Mouse (Mus musculus): ENCODE measurements around the gene Rtel1.

Rtel1 gene

GRCm38 (mm10) chr2:181319248-181320102 lies at the start of gene Rtel1:
TSS of gene Rtel1 (plus strand) at chr2:181319739.
- DNase-seq: peak; percentile 87

GRCm38 (mm10) chr2:181272092-181272491 lies 47.4 kb upstream of the Rtel1 start:
- DNase-seq: no peak

DNA sequence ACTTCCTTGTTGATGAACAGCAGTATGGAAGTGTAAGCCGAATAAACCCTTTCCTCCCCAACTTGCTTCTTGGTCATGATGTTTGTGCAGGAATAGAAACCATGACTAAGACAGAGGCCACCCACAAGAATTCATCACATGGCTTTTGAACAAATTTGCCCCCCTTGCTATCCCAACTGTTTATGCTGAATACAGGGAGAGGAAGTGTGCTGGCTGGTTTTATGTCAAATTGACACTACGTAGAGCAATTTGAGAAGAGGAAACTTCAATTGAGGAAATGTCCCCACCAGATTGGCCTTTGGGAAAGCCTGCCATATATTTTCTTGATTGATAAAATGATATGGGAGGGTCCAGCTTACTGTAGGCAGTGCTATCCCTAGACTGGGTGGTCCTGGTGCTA lies 45.7 kb upstream of the Rtel1 start:
- DNase-seq: no peak

GRCm38 (mm10) chr2:181274639-181275038 lies 44.9 kb upstream of the Rtel1 start:
- no peak for DNase-seq

DNA sequence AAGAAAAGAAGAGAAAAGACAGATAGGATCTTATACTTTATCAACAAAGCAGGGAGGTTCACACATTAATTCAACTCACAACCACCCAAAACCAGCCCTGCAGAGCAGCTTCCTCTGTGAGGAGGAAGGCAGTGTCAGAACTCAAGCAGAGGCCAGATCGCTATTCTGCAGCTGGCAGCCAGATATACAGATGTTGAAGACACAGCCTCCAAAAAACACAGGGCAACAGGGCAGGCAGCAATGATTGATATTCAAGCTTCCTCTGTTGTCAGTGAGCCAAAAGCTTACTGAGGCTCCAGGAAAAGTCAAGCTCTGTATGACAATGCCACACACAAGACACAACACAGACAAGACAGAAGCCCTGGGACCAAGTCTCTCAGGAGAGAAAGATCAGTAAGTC lies 42.8 kb upstream of the Rtel1 start:
- no peak for DNase-seq

- no peak for DNase-seq
Measured at GRCm38 (mm10) chr2:181277866-181278265, 41.7 kb upstream of the Rtel1 start.

DNA sequence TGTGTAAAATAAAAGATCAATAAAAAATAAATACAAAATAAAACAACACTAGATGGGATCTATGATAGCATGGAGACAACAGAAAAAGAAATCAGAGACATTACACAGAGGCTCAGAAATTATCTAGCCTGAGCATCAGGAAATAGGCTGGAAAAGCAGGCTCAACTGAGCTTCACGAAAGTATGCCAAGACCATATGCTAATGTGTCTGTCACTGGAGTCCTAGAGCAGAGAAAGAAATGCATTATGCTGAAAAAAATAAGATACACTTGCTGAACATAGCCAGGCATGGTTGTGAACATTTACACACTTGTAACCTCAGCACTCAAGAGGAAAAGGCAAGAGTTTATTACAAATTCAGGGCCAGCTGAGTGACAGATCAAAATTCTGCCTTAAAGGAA lies 39.6 kb upstream of the Rtel1 start:
- DNase-seq: no peak

DNA sequence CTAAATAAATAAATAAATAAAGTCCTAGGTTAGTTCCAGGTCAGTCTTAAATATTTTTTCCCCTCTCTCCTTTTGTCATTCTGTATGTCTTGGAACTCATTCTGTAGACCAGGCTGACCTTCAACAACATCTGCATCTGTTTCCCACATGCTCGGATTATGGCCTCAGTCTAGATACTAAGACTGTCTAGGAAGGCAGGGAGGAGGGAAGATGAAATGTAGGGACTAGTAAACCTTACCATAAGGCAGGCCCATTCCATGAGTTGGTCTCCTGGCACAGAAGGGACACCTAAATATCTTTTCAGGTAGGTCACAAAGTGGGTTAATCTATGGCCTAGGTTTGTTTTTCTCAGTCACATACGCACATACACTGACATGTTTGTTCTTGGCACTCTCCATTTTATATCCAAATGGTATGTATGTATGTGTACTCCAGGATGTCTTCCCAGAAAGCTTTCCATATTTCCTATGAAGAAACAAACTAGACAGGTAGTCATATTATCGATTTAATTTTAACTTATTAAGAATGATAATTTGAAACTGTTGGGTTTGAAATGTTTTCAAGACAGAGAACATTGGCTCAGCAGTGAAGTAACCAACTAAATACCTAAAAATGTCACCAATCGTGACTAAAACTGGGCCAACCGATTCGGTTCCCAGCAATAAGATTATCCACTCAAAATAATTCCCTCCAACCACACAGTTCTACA lies 32.8 kb upstream of the Rtel1 start:
- no peak for DNase-seq

DNA sequence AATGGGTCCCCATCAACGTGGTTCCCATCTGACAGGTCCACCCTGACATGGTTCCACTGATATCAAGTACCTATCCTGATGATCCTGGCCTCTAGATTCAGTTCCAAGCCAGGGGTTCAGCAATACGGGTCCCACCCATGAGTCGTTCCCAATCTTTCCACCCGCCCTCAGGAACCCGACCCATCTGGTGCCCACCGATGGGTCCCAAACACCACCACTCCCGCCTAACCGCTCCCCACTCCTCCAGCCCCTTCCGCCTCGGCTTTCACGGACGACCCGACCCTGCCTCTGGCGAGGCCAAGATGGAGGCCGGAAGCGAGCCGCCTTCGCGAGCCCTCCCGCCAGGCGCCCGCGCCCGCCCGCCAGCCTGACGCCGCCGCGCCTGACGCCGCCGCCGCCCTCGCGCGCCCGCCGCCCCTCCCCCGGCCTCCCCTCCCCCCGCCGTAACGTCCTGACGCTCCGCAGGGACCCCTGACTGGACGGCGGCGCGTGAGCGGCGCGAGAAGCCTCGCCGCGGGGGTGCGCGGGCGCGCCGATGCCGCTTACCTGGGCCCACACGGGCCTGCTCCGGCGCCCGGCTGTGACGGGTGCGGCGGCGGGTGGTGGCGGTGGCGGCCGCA lies 32.1 kb upstream of the Rtel1 start:
- DNase-seq: peak; percentile 91

DNA sequence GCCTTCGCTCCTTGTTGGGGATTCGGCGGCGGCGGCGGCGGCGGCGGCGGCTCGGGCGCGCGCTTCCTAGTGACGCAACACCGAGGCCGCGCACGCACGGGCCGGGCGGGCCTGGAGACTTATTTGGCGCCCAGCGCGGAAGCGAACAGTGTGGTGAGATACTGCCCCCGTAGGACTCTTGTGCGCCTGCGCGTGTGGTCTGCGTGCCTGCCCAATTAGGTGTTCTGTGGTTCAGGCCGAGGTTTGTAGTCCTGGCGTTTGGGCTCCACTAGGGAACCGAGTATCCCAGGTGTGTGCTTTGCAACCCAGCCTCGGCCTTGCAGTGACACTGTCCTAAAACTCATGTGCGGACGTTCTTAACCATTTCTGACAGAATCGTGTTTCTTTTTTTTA lies 31.6 kb upstream of the Rtel1 start, which contains the start of gene Gmeb2:
Gene Gmeb2 (minus strand): TSS at position 78 of the 393 bp plus-strand sequence.
- peak; percentile 93 for DNase-seq

DNA sequence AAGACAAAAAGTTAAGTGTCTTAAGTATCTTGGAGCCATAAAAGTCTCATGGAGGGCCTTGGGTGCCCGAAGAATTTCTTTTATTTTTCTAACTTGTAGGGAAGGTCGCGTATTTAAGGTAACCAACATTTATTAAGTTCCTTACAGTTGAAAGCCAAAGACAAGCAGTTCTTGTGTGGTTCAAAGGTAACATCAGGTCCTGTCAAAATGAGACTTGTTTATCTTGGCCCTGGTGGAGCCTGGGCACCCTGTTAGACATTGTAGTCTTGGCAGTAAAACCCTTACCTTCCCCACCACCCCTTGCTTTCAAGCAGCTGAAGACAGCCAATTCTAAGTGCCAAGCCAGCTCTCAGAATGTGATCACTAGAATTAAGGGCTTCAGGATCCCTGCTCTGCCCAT lies 30.8 kb upstream of the Rtel1 start:
- no peak for DNase-seq

DNA sequence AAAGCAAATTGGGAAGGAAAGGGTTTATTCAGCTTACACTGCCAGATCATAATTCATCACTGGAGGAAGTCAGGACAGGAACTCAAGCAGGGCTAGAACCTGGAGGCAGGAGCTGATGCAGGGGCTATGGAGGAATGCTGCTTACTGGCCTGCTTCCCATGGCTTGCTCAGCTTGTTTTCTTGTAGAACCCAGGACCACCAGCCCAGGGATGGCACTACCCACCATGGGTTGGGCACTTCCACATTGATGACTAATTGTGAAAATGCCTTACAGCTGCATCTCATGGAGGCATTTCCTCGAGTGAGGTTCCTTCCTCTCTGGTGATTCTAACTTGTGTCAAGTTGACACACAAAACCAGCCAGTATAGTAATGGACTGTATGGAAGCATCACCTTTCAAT lies 28.6 kb upstream of the Rtel1 start:
- no peak for DNase-seq

GRCm38 (mm10) chr2:181302041-181302440 lies 17.5 kb upstream of the Rtel1 start:
- DNase-seq: peak; percentile 42

GRCm38 (mm10) chr2:181304944-181305343 lies 14.6 kb upstream of the Rtel1 start:
- no peak for DNase-seq

DNA sequence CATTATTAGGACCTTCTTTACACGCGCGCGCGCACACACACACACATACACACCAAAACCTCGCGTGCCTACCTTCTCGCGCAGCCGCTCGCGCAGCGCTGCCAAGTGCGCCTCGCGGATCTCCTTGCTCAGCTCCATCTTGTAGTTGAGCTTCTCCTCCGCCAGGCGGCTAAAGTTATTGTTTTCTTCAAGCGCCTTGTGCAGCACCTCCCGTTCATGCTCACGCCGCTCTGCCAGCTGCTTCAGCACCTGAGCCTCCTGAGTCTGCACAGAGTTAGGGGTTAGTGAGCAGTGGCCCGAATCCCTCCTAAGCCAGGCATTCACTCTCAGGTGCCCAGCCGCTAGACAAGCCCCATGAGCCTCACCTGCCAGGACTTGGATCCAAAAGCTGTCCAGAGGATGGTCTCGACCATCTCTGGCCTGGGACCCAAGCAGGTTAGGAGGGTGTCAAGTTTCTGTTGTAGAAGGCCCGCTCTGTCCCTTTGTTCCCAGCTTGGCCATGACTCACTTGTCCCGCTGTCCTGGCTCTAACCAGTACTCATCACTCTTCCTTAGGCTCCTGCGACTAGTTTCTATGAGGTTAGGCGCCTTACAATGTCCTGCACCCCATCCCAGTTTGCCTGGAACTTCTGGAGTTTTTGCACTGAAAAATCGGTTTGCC lies 12.3 kb upstream of the Rtel1 start:
- DNase-seq: peak; percentile 74

GRCm38 (mm10) chr2:181312435-181312834 lies 7.1 kb upstream of the Rtel1 start:
- DNase-seq: no peak

DNA sequence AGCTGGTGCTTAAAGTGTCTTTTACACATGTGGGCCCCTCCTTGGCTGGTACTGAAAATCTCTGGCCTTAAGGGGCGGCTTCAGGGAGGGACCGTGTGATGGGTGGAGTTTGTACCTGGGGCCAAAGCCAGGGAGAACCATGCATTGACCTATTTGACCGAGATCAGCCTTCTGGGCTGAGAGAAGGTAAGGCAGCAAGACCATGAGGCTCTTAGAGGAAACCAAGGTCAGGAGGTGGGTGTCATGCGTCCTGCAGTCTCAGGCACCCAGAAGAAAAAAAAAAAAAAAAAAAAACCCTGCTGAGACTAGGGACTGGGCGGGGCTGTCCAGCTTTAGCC lies 6.6 kb upstream of the Rtel1 start:
- DNase-seq: no peak

DNA sequence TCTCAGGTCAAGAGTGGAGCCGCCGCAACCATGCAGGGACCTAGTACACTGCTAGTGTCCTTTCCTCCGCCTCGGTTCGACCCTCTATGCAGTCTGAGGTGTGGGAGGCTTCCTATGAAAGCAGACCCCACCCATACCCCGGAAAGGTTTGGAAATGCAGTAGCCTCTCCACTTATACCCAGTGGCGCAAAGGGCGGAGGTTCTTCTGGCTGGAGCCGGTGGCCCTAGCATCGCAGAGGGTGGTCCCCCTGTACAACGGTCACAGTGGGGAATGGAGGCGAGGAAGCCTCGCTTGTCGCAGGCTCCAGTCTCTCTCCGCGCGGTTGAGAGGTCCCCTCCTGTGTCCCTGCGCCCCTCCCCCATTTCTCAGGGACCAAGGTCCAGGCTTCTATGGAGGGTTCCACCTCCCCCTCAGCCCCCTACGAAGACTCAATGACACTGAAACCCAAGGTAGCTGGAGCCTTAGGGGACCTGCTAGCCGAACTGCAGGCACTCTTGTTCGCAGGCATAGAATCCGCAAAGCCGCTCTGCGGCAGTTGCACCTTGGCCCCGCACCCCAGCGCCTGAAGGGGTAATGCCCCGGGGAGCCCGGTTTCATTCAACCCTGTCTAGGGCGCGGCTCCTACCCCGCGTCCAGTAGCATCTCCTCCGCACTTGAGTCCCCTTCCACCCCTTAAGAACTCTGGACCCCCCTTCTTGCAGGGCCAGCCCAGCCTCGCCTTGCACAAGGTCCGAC lies 6.0 kb upstream of the Rtel1 start:
- DNase-seq: no peak

DNA sequence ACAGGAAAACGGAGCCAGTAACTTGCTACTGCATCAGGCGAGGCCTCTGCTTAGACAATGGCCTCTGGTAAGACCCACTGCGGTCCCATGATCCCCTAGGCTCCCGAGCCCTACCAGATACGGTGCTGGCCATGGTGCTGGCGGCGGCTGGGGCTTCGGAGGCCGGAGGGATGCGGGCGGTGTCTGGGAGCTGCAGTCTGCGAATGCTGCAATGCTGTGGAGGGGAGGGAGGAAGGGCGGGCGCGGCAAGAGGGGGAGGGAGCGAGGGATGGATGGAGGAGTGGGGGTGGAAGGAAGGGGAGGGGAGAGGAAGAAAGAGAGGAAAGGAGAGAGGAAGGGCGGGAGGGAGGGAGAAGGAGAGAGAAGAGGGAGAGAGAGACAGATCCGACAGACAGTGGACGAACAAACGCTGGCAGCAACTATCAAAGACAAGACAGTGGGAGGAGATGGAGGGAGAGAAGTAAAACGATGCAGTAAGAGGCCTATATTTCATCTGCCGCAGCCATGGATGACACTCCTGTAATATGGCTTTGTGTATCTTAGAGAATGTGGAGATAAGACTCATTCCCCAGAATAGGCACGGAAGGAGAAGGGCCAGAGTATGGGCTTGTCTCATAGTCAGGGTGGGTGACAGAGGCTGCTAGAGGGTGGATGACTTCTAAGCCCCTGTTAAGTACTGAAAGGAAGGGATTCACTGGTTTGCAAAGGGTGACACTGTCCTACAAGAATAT lies 5.3 kb upstream of the Rtel1 start, which contains the start of gene Stmn3:
Gene Stmn3 (minus strand): TSS at position 421 of the 731 bp plus-strand sequence.
- peak; percentile 18 for DNase-seq

DNA sequence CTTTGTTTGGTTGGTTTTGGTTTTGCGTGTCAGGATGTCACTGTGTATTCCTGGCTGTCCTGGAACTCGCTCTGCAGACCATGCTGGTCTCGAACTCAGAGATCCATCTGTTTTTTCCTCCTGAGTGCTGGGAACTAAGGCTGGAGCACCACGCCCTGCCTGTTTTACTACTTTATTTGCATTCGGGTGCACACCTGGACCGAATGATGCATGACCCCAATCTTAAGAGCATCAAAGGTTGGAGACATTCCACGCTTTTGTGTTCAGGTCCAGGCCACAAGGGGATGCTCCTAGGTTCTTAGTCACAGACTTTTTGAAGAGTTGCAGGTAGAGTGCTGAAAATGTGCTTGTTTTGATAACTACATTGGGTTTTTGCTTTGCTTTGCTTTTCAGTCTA lies 562 bp downstream of the Rtel1 start:
- no peak for DNase-seq

DNA sequence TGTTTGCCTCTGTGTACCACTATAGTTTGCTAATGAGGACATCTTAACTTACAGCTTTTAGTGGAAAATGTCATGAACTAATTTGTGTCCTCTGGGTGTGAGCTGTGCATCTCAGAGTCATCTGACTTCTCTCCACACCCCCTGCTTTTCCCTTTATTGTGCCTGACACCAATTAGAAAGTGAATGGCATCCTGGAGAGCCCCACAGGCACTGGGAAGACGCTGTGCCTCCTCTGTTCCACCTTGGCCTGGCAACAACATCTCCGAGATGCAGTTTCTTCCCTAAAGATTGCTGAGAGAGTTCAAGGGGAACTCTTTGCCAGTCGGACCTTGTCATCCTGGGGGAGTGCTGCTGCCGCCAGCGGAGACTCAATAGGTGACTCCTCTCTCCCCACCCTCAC lies 2.6 kb downstream of the Rtel1 start:
- DNase-seq: no peak

- no peak for DNase-seq
Measured at GRCm38 (mm10) chr2:181326098-181326497, 6.6 kb downstream of the Rtel1 start.
